Mouse (Mus musculus): ENCODE data around the gene Zc3h4. TPM values are rescaled to one million over a fixed set of nuclear protein-coding genes. Genes with fewer than 3 reads are reported as not detected.
A peak's percentile ranks its signal among the peaks of the same experiment; 100 is the strongest.

Zc3h4 gene
- total RNA-seq, 2 experiments from 2014 or later = 38.3 to 39.0 TPM

DNA sequence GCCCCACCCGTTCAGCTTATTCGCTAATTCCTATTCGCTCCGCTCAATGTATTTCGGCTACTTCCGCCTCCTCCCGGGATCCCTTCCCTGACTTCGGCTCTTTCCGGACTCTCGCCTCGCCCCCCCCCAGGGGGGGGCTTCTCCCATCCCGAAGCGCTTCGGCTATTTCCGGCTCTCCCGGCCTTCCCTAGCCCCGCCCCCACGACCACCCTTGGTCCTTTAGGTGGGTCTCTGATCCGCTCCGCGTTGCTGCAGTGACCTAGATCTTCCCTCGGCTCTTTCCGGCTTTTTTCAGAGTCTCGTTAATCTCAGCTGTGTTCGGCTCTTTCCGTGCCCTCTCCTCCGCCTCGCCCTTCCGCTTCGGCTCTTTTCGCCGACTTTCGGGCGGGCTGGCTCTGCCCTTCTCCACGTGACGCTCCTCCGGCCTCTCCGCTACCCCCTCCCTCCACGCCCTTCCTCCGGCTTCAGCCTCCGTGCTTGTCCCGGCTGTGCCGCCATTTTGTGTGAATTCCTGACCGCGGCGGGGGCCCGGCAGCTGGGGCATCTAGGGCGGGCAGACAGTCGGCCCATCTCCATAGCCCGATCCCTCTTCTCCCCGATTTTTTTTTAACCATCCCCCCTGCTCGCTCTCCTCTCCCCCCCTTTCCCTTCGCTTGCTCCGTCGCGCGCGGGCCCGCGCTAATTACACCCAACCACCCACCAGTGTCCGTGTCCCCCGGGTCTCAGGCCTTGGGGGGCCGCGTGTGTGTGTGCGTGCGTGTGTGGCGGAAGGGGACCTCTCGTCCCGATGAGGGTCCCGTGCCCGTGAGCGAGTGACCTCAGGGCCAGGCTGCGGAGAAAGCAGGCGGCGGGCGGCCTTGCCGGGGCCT lies 656 bp upstream of the Zc3h4 start:
- DNase-seq = peak; percentile 97 to 98

DNA sequence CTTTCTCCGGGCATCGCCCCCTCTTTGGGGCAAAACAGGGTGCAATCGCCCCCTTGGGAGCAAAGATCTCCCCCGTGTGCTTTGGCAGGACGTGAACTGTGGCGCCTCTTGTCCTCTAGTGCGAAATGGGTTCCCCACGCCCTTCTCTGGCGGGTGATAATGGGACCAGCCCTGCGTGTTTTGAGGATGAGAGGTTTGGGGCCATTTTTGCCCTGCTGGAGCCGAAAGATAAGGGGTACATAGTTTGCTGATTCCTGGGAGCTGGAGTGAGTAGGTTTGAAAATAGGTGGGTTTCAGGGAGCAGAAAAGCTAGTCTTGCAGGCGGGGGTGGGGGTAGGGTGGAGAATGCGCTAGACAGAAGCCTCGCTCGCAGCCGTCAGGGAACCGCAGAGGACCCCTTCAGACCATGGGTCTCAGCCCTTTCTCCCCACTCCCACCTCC lies 1.3 kb downstream of the Zc3h4 start:
- DNase-seq = peak in 1 of 2 experiments; percentile 51

DNA sequence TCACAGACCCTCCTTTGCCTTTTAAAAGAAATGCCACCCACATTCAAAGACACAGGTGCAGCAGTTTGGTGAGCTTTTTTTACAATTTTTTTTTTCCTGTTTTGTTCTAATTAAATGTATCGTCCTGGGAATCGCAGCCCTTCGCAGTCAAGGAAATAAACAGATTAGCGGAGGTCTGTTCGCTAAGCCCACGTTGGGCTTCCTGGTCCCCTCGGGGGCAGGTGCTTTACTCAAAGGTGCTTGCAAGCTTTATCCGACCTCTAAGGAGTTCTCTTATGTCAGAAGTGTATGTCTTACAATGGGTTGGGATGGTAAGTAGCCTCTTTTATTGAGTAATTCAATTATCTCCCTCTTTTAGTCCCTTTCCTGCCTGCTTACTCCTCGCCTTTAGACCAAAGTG lies 1.7 kb downstream of the Zc3h4 start:
- no peak for DNase-seq

DNA sequence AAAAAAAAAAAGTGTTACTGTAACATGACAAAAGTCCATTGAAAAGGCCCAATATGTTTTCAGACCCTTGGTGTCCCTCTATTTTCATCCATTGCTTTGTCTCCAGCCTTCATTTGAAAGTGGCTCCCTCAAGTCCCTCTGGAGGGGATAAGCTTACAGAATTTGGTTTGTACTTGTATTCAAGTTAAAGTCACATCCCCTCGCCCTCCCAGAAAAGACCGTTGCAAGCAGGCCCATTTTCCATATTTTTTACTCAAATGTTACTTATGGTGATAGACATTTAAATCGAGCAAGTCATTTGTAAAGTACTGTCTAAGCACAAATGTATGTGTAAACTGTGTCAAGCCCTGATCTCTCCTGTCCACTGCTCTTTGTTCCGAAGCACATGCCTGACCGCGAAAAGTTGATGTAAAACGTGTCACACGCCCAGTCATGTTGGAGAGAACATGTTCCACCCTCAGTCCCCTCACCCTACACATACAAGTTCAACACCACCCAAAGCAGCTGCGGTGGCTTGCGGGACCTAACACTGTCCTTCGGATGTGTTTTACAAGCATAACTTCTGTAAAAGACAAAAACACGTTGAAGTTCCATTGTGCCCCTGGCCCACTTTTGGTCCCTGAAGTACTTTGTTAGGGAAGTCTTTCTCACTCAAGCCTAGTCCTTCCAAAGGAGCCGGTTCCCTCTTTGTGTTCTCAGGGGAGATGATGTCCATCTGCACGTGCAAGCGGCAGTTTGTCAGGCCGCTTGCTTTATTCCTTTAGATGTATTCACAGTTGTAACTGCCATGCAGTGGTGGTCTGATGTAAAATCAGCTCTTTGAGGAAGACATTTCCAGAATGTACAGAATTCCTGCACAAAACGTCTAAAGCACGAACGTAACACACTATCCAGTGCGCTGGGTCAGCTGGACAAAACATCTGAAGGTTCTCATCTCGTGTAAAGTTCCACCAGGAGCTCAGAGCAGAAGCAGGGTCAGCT lies 2.5 kb downstream of the Zc3h4 start:
- peak in 1 of 2 experiments; percentile 23 for DNase-seq

DNA sequence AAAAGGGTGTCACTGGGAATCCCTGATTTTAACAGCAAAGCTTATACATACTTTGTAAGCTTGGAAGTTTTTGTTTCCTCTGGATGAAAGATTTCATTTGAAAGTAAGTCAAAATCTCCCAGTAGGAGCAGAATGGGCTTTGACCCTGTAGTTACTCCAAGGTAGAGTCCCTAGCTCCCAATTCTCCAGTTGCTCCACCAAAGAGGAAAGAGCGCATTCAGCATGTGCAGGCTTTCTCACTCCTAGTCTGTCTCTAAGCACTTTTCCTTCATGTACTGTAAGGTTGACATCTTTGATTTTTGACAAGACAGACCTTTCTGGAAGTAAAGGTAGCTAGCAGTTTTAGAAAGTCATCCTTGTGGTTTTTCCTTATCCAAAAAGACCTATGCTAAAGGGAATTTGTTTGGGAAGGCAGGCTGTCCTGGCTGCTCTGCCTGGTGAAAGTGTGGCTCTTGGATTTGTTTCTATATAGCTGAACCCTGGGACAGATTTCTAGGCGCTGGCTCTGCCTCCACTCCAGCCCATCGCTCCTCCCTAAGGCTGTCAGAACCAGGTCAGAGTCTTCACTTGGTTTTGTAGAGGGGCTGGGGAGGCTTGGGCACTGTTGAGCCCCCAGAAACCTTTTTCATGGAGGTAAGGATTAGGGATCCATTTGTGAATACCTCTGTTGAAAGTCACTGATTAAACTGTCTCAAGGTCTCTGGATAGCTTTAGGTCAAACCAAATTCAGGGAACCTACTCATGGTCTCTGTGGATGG lies 3.8 kb downstream of the Zc3h4 start:
- DNase-seq = peak in 1 of 2 experiments; percentile 29

DNA sequence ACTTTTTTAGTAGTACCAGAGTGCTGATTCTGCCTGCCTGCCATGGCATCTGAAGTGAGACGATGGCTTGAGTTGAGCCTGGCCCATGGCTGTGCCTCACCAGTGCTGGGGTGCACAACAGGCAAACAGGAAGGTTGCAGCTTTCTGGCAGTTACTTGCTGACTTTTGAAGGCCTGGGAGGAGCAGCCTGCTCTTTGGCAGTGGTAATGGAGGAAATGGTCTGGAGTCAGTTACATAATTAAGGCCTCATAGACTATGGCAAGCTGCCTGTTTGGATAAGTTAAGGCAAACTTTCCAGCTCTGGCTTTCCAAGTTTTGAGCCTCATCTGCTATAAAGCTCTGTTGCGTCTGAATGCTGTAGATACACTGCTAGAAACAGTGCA lies 4.4 kb downstream of the Zc3h4 start:
- peak; percentile 42 to 57 for DNase-seq

DNA sequence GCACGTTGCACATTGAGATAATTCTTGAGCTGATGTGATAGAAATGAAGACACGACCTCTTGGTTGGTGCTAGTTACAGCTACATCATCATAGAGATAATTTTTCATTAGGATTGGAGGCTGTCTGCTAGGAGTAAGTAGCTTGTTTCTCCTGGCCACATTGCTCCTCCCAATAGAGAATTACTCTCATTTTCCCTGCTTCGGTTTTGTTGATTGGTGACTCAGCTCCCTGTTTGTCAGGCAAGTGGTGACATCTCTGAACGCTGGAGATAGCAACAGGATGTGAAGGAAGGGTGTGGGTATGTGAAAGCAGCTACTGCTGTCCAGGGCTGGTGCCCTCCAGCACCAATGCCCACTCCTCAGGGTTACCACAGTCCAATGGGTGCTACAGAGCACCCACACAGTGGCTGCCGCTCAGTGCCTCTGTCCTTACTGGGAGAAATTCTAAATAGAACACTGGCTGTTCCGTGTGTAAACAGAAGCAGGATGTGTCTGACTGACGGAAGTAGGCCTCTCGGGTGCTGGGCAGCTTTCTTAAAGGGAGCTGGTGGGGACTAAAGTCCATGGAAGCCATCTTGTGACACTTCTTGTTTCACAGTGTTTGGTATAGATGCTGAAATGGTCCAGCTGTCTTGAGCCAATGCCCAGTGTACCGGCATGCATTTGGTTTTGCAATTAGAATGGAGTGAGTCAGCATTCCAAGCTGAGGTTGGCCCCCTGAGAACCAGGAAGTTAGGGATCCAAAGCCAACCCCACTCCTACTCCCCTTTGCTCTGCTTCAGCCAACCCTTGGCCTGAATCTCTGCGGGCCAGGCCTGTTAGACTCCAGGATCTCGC lies 5.0 kb downstream of the Zc3h4 start:
- DNase-seq = peak; percentile 52 to 65

DNA sequence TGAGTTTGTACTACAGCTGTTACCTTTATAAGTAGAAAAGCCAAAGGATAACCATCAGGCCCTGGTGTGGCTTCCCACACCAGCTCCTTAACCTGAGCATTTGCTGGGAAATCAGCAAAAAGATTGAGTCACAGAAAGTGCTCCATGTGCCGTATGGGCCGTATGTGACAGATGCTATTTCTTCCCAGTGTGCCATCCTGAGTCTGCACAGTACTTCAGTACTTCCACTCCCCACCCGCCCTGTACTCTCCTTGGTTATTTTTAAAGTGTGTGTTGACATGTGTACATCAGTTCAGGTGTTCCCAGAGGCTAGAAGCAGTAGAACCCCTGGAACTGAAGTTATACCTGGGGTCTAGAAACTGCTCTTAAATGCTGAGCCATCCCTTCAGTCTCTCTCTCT lies 6.3 kb downstream of the Zc3h4 start:
- no peak for DNase-seq

DNA sequence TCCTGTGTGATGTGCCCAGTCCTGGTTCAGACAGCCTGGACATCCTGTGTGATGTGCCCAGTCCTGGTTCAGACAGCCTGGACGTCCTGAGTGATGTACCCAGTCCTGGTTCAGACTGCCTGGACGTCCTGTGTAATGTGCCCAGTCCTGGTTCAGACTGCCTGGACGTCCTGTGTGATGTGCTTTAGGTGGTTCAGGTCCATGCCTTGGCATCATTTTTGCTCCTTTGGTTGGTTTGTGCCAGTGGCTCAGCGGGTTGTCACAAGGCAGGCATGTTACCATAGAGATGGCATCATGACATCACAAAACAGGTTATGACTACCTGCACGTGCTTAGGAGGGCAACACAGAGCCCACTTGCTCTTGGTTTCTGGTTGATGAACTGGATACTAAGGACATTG lies 10.4 kb downstream of the Zc3h4 start:
- DNase-seq = no peak

DNA sequence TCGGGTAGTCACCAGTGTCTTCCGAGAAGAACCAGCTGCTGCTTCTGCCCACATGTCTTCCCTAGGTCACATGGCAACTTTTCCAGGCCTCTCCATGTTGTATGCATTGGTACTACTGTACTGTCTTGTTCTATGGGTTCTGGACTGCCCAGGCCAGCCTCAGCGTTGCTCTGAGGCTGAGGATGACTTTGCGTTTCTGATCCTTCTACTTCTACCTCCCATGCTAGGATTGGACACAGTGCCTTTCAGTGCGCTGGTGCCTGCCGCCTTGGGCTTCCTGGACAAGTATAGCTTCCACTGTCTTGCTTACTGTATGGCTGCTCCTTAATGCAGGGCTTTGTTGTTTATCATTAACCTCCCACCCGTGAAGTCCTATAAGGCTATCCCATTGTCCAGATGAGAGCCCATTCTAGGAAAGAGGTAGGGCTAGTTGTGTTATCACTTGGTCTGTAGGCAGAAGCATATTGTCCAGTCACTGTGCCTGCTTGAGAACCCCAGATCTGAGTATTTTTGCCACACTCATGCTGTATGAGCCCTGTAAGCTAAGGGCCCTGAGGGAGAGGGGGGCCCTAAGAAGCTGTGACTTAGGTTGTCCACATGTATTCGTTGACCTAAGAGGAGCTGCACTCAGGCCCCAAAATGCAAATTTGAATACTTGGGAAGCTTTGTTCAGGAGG lies 11.6 kb downstream of the Zc3h4 start:
- no peak for DNase-seq

DNA sequence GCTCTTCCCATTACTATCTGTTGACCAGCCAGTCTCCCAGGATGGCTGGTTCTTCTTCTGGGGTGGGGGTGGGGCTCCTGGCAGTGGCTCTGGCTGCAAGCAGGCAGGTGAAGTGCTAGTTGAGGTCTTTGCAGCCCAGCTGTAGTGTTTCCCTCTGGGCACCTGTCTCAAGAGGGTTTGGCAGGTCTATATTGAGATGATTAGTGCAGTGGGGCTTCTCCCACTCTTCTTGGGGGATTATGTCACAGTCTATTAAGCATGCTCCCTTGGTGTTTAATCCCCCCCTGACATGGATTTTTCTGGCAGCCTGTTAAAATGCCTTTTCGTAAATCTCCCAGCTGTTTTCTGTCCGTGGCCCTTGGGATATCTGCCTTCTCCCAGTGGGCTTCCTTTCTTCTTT lies 12.2 kb downstream of the Zc3h4 start:
- no peak for DNase-seq

DNA sequence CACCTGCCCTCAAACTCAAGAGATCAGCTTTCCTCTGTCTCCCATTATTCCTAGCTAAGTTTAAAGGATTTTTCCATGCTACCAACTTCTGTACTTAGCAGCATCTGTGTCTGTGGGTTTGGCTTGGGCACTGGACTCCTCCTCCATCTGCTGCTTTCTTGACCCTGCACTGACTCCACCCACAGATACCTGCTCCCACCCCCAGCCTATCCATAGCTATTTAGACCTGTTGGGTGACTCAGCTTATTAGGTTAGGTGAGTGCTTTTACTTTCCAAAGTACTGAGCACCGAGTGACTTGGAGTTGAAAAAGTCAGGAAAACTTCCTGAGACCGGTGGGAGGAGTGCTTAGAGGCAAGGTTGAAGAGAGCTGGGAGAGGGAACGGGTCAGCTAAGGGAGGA lies 14.7 kb downstream of the Zc3h4 start:
- DNase-seq = no peak

DNA sequence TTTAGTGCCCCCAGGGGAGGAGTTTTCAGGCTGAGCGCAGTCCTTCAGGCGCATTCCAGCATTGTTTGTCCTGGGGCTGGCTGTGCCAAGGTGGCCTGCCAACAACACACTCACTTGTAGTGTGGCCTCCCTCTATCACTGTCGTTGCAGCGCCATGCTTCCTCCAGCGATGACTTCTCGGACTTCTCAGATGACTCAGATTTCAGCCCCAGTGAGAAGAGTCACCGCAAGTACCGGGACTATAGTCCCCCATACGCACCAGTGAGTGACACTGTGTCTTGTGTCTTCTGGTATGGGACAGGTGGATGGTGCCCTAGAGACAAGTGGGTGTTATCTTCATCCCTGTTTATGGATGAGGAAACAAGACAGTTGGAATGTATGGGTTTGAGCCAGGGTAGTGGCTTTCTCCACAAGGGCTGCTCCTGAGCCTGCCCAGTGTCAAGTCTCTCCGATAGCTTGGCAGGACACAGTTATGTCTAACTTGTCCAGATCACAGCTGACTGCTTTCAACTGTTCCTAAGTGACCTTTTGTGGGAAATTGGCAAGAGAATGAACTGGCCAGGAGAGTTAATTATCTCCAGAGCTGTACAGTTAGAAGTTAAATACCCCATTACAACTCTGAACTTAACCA lies 16.5 kb downstream of the Zc3h4 start:
- DNase-seq = peak; percentile 51 to 65

DNA sequence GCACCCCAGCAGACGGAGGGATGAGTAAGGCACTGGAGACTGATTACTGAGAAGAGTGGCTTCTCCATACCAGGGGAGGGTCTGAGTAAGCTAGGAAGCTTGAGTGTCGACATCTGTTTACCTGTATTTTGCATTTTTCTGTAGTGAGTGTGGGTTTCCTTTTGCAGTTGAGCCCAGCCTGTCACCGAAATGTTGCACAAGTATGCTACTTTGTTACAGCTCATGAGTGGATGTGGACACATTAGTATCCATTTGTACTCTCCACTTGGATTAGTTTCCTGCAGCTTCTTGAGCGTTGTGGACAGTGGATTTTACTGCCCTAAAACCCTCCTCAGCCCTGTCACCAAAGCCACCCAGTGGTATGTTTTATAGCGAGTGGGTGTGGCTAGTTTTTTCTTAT lies 18.0 kb downstream of the Zc3h4 start:
- no peak for DNase-seq

DNA sequence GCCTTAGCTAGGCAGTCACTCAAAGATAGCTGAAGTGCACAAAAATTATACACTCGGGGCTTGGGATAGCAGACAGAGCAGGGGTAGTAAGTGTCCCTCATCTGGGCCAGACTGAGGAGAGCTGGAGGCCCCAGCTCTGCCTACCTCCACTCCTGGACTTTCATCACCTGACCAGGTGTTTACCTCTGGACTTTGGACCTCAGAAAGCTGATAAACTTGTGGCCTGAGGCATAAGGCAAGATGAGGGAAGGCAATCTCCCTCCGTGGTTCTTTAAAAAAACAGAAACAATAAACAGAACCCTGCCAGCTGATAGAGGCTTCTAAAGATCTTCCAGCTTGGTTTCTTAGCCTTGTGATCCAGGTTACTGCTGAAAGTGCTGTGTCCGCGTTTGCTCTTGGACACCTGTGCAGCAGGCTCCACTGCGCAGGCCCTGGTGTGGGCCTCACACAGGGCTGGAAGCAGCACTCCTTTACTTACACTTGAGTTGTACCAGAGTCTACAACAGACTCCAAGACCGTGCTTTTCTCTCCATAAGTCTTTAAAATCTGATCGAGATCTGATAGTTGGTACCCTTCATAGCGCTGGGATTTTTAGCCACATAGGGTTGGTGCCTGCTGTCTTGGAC lies 19.9 kb downstream of the Zc3h4 start:
- no peak for DNase-seq

DNA sequence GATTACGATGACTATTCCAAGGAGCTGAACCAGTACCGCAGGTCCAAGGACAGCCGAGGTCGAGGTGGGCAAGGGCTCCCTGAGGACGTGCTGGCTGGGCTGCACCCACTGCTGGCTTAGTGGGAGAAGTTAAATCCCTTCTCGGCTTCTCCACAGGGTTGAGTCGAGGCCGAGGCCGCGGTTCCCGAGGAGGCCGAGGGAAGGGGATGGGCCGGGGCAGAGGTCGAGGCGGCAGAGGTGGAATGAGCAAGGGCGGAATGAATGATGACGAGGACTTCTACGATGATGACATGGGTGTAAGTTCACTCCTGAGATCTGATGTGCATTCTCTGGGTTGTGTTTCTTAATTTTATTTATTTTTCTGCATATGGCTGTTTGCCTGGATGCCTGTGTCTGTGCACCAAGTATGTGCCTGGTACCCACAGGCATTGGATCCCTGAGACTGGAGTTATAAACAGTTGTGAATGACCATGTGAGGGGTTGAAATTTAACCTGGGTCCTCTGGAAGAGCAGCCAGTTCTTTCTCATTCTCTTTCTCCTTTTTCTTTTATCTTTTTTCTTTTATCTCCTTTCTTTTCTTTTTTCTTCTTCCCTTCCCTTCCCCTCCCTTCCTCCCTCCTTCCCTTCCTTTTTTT lies 21.6 kb downstream of the Zc3h4 start:
- DNase-seq = no peak

DNA sequence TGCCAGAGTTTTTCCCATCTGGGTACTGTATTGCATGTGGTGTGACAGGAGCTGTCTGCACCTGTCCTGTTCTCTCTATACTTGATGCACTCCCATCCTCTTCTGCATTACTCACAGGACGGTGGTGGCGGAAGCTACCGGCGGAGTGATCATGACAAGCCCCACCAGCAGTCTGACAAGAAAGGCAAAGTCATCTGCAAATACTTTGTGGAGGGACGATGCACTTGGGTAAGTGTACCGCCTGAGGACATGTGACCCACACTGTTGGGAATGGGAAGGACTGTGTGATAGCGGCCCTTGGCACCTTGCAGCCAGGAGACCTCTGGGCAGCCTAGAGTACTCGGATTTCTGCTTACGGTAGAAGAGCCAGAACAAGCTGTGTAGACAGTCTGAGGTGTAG lies 23.0 kb downstream of the Zc3h4 start:
- DNase-seq = no peak

DNA sequence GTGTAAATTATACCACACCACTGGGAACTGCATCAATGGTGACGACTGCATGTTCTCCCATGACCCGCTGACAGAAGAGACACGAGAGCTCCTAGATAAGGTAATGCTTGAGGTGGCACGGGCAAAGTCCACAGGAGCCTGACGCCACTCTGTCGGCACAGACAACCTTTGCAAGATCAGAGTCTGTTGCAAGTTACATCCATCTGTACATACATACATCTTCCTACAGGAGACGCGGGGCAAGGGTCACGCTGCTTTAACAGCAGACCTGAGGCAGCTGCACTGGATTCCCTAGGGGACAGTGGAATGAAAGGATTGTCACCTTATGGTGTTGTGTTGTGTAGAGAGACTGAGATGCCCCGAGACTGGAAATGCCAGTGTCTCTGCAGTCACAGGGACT lies 25.0 kb downstream of the Zc3h4 start:
- no peak for DNase-seq

DNA sequence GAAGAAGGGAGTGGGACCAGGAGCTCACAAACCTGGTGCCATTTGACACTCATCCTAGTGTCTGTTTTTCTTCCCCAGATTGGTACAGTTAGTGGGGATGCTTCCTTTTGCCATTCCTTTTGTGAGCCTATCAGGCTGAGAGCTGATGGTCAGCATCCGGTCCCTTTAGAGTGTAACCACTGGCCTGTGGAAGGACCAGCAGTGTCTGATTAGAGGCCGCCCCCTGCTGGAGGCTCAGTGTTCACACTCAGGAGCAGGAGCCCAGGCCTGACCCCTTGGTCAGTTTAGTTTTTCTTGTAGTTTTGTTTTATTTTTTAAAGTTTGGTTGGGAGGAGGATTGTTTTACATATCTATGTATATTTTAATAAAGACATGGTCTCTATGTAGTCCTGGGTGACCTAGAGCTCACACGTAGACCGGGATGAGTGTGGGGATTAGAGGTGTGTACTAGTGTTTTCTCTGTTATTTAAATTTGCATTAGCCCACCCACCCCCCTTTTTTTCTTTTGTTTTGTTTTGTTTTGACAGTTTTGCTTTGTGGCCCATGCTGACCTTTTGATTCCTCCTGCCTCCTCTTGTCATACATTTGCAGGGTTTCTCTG lies 25.5 kb downstream of the Zc3h4 start:
- peak; percentile 87 to 94 for DNase-seq

Measured in adrenal gland, postnatal 36 days (tissue).